Mouse (Mus musculus) Patski (cell line): ENCODE measurements around the gene Comp. TPM values are rescaled to one million over a fixed set of nuclear protein-coding genes. Genes with fewer than 3 reads are reported as not detected.

Source experiments
- ATAC-seq: fragments of 100-300 bp; one replicate; pipeline ENCODE4 v1.8.0; 2021
- CTCF ChIA-PET: fragments of 350-600 bp; sonication (Branson Sonifier 250); formaldehyde crosslinking; loops from one replicate; lab custom pipeline; 2022; ENCODE audit warnings: inconsistent platforms; lab: Charles Lee
- POLR2A ChIA-PET: fragments of 350-600 bp; sonication (Branson Sonifier 250); formaldehyde crosslinking; loops from one replicate; lab custom pipeline; 2022; ENCODE audit warnings: antibody characterized with exemption, inconsistent platforms; lab: Charles Lee
- DNase-seq: peaks from one replicate; pipeline ENCODE4 v3.0.0-alpha.2; 2011; ENCODE audit warnings: low read depth, low spot score
- H3K27me3 ChIP-seq: fragments of 371-371 bp; one replicate; pipeline ENCODE4 v1.5.1; 2021
- CTCF ChIP-seq: fragments of 100-300 bp; IDR thresholded peaks from one replicate; pipeline ENCODE4 v1.5.1; 2021
- in situ Hi-C: fragments of 300-500 bp; cut with MboI; formaldehyde crosslinking; loops from 3 replicates; pipeline ENCODE4 v1.11.1; 2018; ENCODE audit warnings: low pct_unique_long_range_greater_than_20kb, mixed read lengths
- polyA plus RNA-seq: library from polyadenylated mRNA; unstranded; gene quantifications from one replicate; pipeline ENCODE4 v1.2.3, GENCODE M21; 2021

Gene Comp
- polyA plus RNA-seq: 0.36 TPM

DNA sequence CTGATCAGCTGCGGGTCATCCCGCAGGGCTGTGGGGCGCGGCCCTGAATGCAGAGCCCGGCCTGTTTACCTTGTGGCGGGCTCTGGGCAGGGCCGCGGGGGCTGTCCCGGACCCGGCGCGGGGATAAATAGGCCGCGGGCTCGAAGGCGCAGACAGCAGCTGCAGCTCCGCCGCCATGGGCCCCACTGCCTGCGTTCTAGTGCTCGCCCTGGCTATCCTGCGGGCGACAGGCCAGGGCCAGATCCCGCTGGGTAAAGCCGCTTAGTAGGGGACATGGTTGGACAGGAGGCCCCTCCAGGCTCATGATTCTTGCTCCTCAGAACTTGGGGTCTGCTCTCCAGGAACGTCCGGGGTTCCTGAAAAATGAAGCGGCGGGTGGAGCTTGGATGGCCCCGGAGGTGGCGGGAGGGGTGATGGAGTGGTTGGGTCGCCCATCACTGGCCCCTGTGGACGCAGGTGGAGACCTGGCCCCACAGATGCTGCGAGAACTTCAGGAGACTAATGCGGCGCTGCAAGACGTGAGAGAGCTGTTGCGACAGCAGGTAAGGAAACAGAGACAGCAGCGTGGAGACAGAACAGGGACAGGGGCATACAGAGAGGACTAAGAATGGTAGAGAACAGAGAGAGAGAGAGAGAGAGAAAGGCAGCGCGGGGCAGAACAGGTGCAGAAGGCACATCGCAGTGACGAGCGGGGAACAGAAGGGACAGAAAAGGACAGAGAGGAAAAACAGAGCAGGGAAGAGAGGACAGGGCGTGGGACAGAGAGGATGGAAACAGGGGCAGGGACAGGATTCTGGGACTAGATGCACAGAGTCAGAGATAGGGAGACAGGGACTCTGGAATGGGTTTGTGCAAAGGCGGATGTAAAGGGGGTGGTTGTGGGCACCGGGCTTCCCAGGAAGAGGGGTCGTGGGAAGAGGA is at the start of gene Comp:
Comp (plus strand) TSS at position 162 of the 921 bp plus-strand sequence.
- in situ Hi-C loops: loop anchor here (10.0 kb wide), 1 partner anchor 1841 kb away; the partner anchor contains the start of genes Cib3, Fam32a and Gm11034
- ChIA-PET POLR2A (interaction anchor here (0.9 to 1.7 kb wide), 3 partner anchors 10 to 132 kb away, joined by 5 to 6 read pairs (median 6); partner anchors contain the start of genes Rex1bd and Upf1), CTCF (interaction anchor here (2.0 kb wide), 1 partner anchor 10 kb away, joined by 9 read pairs; no protein-coding TSS in a partner anchor)
- DNase-seq (no peak), ATAC-seq (no peak)
- no peaks in the 10 kb centered on the region for H3K27me3 ChIP-seq
- no peak for TF ChIP-seq CTCF

DNA sequence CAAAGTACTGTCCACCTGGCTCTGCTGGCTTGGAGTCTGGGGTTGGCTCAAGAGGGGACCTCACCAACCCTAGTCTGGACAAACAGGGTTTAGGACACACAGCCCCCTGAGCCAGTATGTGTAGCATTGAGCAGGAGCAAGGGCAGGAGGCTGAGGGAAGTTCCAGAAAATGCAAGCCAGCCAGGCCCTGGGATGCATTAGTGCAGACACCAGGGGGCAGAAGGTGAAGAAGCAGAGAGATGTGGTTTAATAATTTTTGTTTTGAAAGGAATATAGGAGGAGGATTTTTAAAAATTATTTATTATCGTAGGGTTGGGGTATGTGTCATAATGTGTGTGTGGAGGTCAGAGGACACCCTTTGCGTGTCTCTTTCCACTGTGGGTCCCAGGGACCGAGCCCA is 49.6 kb upstream of the Comp start:
- no peak for ATAC-seq
- ChIA-PET CTCF (no interaction called here), POLR2A (no interaction called here)

DNA sequence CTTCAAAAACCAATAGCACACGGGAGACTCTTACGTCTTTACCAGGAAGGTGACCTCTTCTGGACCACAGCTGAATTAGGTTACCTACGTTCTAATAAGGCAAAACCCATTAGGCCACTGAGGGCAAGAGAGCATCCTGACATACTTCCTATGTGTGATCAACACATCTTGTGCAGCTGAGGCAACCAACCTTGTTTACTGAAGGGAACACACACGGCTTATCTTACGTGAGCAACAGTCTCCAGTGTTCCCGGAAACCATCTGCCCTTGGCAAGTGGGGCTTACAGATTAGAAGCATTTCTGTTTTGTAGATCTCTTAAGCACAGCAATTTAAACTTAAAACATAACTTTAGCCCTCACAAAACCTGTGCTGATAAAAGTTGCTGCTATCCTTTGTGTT is 45.8 kb upstream of the Comp start:
- CTCF ChIA-PET: no interaction called here
- ATAC-seq: no peak
- TF ChIP-seq CTCF: no peak
- POLR2A ChIA-PET: interaction anchor here (0.6 kb wide), 1 partner anchor 44 kb away, joined by 3 read pairs; no protein-coding TSS in a partner anchor
- no peaks in the 10 kb centered on the region for H3K27me3 ChIP-seq
- no peak for DNase-seq
- in situ Hi-C loops: no loop called here

More for the DNA sequence above, 49.6 kb upstream of the Comp start:
- TF ChIP-seq CTCF: no peak
- no peak for DNase-seq
- in situ Hi-C loops: no loop called here
- H3K27me3 ChIP-seq: no peaks in the 10 kb centered on the region

DNA sequence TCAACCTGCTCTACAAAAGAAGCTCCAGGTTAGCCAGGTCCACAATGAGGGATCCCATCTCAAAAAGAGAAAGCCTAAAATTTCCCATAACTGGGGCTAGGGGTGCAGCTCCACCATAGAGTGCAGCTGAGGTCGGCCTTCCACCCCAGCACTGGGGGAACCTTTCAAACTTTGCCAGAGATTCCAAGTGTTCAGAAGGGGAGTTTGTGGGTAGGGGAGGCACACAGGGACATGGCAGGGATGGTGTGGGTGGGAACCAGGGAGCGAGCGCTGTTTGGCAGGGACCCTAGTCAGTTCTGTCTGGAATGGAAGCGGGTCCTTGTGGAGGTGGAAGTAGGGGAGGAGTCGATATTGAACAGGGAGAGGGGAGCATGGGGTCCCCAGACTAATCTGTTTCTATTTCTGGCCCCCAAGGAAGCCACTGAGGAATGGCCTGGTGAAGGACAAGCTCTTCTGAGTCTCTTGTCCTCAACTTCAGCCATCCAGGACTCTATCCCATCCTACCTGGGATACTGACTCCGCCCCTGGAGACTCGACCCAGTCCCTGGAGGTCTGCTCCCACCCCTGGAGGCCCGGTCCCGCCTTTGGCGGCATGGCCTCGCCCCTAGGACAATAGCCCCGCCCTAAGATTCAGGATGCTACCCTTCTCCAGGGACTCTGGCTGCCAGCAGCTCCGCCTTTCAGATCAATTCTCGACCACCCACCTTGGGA is 44.1 kb upstream of the Comp start, which contains the start of gene Gdf1:
Gdf1 (plus strand) TSS at position 694 of the 711 bp plus-strand sequence.
- in situ Hi-C loops: no loop called here
- DNase-seq (no peak), ATAC-seq (no peak)
- CTCF ChIA-PET: no interaction called here
- H3K27me3 ChIP-seq: no peaks in the 10 kb centered on the region
- no peak for TF ChIP-seq CTCF
- POLR2A ChIA-PET: interaction anchor here (0.9 kb wide), 1 partner anchor 9 kb away, joined by 5 read pairs; no protein-coding TSS in a partner anchor

GRCm38 (mm10) chr8:70329835-70330740 is 43.3 kb upstream of the Comp start:
- POLR2A ChIA-PET: no interaction called here
- no peaks in the 10 kb centered on the region for H3K27me3 ChIP-seq
- DNase-seq (no peak), ATAC-seq (no peak)
- TF ChIP-seq CTCF: no peak
- in situ Hi-C loops: no loop called here
- CTCF ChIA-PET: no interaction called here

GRCm38 (mm10) chr8:70330741-70331364 is 42.5 kb upstream of the Comp start:
- no peak for TF ChIP-seq CTCF
- in situ Hi-C loops: no loop called here
- ChIA-PET POLR2A (no interaction called here), CTCF (no interaction called here)
- no peak for ATAC-seq
- no peak for DNase-seq
- H3K27me3 ChIP-seq: no peaks in the 10 kb centered on the region

GRCm38 (mm10) chr8:70331526-70331925 is 41.8 kb upstream of the Comp start:
- no peaks in the 10 kb centered on the region for H3K27me3 ChIP-seq
- CTCF ChIA-PET: no interaction called here
- in situ Hi-C loops: no loop called here
- ATAC-seq: no peak
- TF ChIP-seq CTCF: no peak
- DNase-seq: no peak
- POLR2A ChIA-PET: no interaction called here

- no peak for TF ChIP-seq CTCF
- DNase-seq: no peak
- ChIA-PET POLR2A (no interaction called here), CTCF (no interaction called here)
- no peak for ATAC-seq
- in situ Hi-C loops: no loop called here
- H3K27me3 ChIP-seq: no peaks in the 10 kb centered on the region
These were observed 41.1 kb upstream of the Comp start for GRCm38 (mm10) chr8:70332070-70332877.

DNA sequence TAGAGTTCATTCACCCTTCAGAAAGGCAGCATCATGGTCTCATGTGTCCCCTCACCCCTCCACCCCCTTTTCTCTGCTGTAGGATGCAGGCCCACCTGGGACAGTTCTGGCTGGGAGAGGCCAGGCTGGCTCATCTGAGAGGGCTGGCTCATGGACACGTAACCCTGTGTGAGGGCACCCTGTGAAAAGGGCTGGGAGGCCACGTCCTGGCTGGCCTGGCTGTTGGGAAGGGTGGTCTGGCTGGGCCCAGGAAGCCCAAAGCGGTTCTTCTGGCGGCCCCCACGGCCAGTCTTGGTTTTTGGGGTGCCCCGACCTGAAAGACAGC is 40.5 kb upstream of the Comp start:
- in situ Hi-C loops: no loop called here
- no peak for DNase-seq
- TF ChIP-seq CTCF: no peak
- no peaks in the 10 kb centered on the region for H3K27me3 ChIP-seq
- POLR2A ChIA-PET: no interaction called here
- no peak for ATAC-seq
- CTCF ChIA-PET: no interaction called here
